In the genomic region with DNA sequence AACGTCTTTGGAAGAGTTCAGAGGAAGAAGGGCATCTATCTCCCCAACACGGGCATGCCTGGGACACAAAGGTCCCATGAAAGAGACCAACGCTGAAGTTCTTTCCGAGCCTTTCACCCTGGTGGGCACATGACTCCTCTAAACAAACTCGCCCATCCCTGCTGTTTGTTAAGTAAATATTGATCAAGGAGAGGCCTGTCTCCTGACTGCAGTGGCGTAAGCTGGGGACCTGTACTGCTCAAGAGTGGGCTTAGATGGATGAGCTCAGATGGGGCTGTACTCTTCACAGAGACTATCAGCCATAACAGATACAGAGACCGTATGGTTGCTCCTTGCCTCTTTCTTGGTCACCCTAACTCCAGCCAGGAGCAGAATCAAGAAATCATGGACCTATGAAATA, we compare ENCODE assay signal across 18 mouse cellular contexts. TPM values are rescaled to one million over a fixed set of nuclear protein-coding genes. Genes with fewer than 3 reads are reported as not detected.
A peak's percentile ranks its signal among the peaks of the same experiment; 100 is the strongest.
DNase-seq lines count a peak whose midpoint lies in the region; ATAC-seq lines count a peak whose summit lies in the region.
"Had no signal": no experiment of that assay in that cellular context is flagged by ENCODE, and none has a peak within 500 bp of the region (broad histone marks: within the 10 kb centered on the region; RNA-seq: fewer than 3 reads in every experiment).

No protein-coding gene starts in this region.

- H3K36me3 ChIP-seq in heart, embryonic 14.5 days (ENCODE audit: control insufficient read depth, insufficient read depth, low read length) = peaks cover 32% of the 10 kb centered on the region
- no peaks in the 10 kb centered on the region for H3K36me3 ChIP-seq in limb, embryonic 12.5 days
- H3K36me3 ChIP-seq in limb, embryonic 10.5 days = no peaks in the 10 kb centered on the region
- no peaks in the 10 kb centered on the region; the same call in 1 of the 2 replicates for H3K36me3 ChIP-seq in liver, embryonic 15.5 days (replicated peaks)
- H3K36me3 ChIP-seq: embryonic facial prominence, embryonic 10.5 days had no signal

- H3K27ac ChIP-seq in heart, embryonic 14.5 days (replicated peaks in 1 of 2; ENCODE audit: control insufficient read depth in 1 of 2, insufficient read depth in 1 of 2, low read depth in 2 of 2, low read length in 2 of 2) = peak overlapping the region; percentile 78 to 96
- peak overlapping the region; percentile 35; the same call in 1 of the 2 replicates for H3K27ac ChIP-seq in limb, embryonic 12.5 days
- H3K27ac ChIP-seq in limb, embryonic 10.5 days = no peak overlapping the region
- H3K27ac ChIP-seq in liver, embryonic 15.5 days (replicated peaks) = peak overlapping the region; percentile 49
- H3K27ac ChIP-seq: embryonic facial prominence, embryonic 10.5 days; kidney, postnatal 0 days; macrophage had no signal

- H3K4me2 ChIP-seq in heart, embryonic 14.5 days (ENCODE audit: low read length) = no peak overlapping the region
- no peak overlapping the region for H3K4me2 ChIP-seq in limb, embryonic 12.5 days
- H3K4me2 ChIP-seq in liver, embryonic 15.5 days = no peak overlapping the region
- H3K4me2 ChIP-seq: lung, embryonic 14.5 days had no signal

- no peak overlapping the region for H3K4me3 ChIP-seq in heart, embryonic 14.5 days (ENCODE audit: control insufficient read depth in 1 of 2, insufficient read depth in 1 of 2, low read depth in 1 of 2, low read length in 2 of 2)
- no peak overlapping the region for H3K4me3 ChIP-seq in limb, embryonic 12.5 days (replicated peaks)
- no peak overlapping the region for H3K4me3 ChIP-seq in limb, embryonic 10.5 days
- no peak overlapping the region for H3K4me3 ChIP-seq in liver, embryonic 15.5 days (replicated peaks)
- H3K4me3 ChIP-seq: embryonic facial prominence, embryonic 10.5 days; erythroblast, embryonic 14.5 days had no signal

- H3K4me1 ChIP-seq in heart, embryonic 14.5 days (ENCODE audit: control insufficient read depth in 2 of 2, insufficient read depth in 2 of 2, low read length in 2 of 2) = peaks cover 39 to 62% of the 10 kb centered on the region in 2 experiments
- peaks cover 12% of the 10 kb centered on the region; the same call in 1 of the 2 replicates for H3K4me1 ChIP-seq in limb, embryonic 12.5 days (replicated peaks)
- H3K4me1 ChIP-seq in limb, embryonic 10.5 days = peaks cover 20% of the 10 kb centered on the region
- peaks cover 17% of the 10 kb centered on the region; the same call in 1 of the 2 replicates for H3K4me1 ChIP-seq in liver, embryonic 15.5 days (replicated peaks)

- no peak for ATAC-seq in heart, embryonic 14.5 days (ENCODE audit: insufficient number of reproducible peaks, insufficient read depth, low FRiP score, low read depth)
- ATAC-seq in limb, embryonic 12.5 days (ENCODE audit: insufficient number of reproducible peaks, insufficient read depth, low FRiP score, low TSS enrichment, low read depth) = no peak
- peak; percentile 66 for ATAC-seq in liver, embryonic 15.5 days (ENCODE audit: insufficient read depth)
- ATAC-seq: inflammation-experienced regulatory T-cells, adult 6 months had no signal

- H3K9me3 ChIP-seq in heart, embryonic 14.5 days (ENCODE audit: control insufficient read depth, low read length) = no peaks in the 10 kb centered on the region
- no peaks in the 10 kb centered on the region for H3K9me3 ChIP-seq in limb, embryonic 12.5 days
- no peaks in the 10 kb centered on the region for H3K9me3 ChIP-seq in limb, embryonic 10.5 days (replicated peaks)
- H3K9me3 ChIP-seq in liver, embryonic 15.5 days (replicated peaks) = no peaks in the 10 kb centered on the region
- H3K9me3 ChIP-seq: embryonic facial prominence, embryonic 10.5 days had no signal

- 47% methylated on average over 7 of the region's 7 CpGs for WGBS in heart, embryonic 14.5 days
- WGBS in limb, embryonic 12.5 days = 47% methylated on average over 7 of the region's 7 CpGs
- 55% methylated on average over 7 of the region's 7 CpGs for WGBS in limb, embryonic 10.5 days
- WGBS in liver, embryonic 15.5 days (ENCODE audit: insufficient replicate concordance) = 53% methylated on average over 7 of the region's 7 CpGs

- no peaks in the 10 kb centered on the region for H3K27me3 ChIP-seq in heart, embryonic 14.5 days (ENCODE audit: control insufficient read depth, insufficient read depth, low read length)
- H3K27me3 ChIP-seq in limb, embryonic 12.5 days = peaks cover 13% of the 10 kb centered on the region
- H3K27me3 ChIP-seq in limb, embryonic 10.5 days (ENCODE audit: low read depth, poor library complexity, severe bottlenecking) = 0 out of 2 replicates have a peak, but pooled peaks cover 3% of the 10 kb centered on the region
- H3K27me3 ChIP-seq in liver, embryonic 15.5 days = no peaks in the 10 kb centered on the region

- DNase-seq in heart, adult 11 months = no peak
- no peak for DNase-seq in limb, embryonic 10.5 days (ENCODE audit: low spot score)
- DNase-seq in liver = peak; percentile 19
- no peak for DNase-seq in kidney, postnatal 36 days
- DNase-seq in embryo, embryonic 11 days = no peak
- DNase-seq: cerebellum, adult 11 months; cerebellum, postnatal 25 days; gastrocnemius, postnatal 14 days; lung, embryonic 14.5 days; thymus, postnatal 25 days had no signal

- no peak overlapping the region for H3K9ac ChIP-seq in heart, embryonic 14.5 days (ENCODE audit: low read length)
- H3K9ac ChIP-seq in limb, embryonic 12.5 days (replicated peaks) = no peak overlapping the region
- no peak overlapping the region for H3K9ac ChIP-seq in liver, embryonic 15.5 days
- H3K9ac ChIP-seq: lung, embryonic 14.5 days had no signal

RNA-seq across cellular contexts. Expression of a gene that starts 41.0 kb away (rescaled TPM):
- polyA plus RNA-seq in heart, embryonic 14.5 days (2014; fragmentation: Nextera tagmentation; extraction: Ambion mirVana) = 21.0 and 21.7 TPM in 2 replicates
- polyA plus RNA-seq in limb, embryonic 12.5 days (2016; fragmentation: Nextera tagmentation; extraction: Ambion mirVana) = 2.7 and 4.7 TPM in 2 replicates
- polyA plus RNA-seq in limb, embryonic 10.5 days (2016; fragmentation: Nextera tagmentation; extraction: Ambion mirVana) = 0.28 and 0.46 TPM in 2 replicates
- polyA plus RNA-seq in liver, embryonic 15.5 days (2015; fragmentation: Nextera tagmentation; extraction: Ambion mirVana) = 5.2 and 6.1 TPM in 2 replicates
